Comparison of ENCODE assay signal across 8 mouse cellular contexts in genomic region chr16:78198642-78199121, GRCm38 (mm10).
DNase-seq lines count a peak whose midpoint lies in the region; ATAC-seq and TF ChIP-seq lines count a peak whose summit lies in the region.

No protein-coding gene starts in this region.

- H3K9ac ChIP-seq in intestine, embryonic 16.5 days (ENCODE audit: low read depth, low read length) = no peak overlapping the region
- no peak overlapping the region for H3K9ac ChIP-seq in midbrain, embryonic 15.5 days

- no peaks in the 10 kb centered on the region for H3K4me1 ChIP-seq in intestine, embryonic 16.5 days (ENCODE audit: control insufficient read depth, insufficient read depth, low read length)
- H3K4me1 ChIP-seq in limb, embryonic 10.5 days = no peaks in the 10 kb centered on the region
- H3K4me1 ChIP-seq in midbrain, embryonic 15.5 days = peaks cover 3% of the 10 kb centered on the region; the same call in 1 of the 2 replicates
- no peaks in the 10 kb centered on the region for H3K4me1 ChIP-seq in small intestine, adult 2 months (ENCODE audit: control insufficient read depth, insufficient read depth, insufficient read length, low read length)

- no peak overlapping the region for H3K4me3 ChIP-seq in intestine, embryonic 16.5 days (ENCODE audit: low read length)
- H3K4me3 ChIP-seq in limb, embryonic 10.5 days = no peak overlapping the region
- H3K4me3 ChIP-seq in midbrain, embryonic 15.5 days = no peak overlapping the region
- no peak overlapping the region for H3K4me3 ChIP-seq in small intestine, adult 2 months (ENCODE audit: low read depth, low read length)

- 9% methylated on average over 16 of the region's 16 CpGs for WGBS in intestine, embryonic 16.5 days
- 10% methylated on average over 16 of the region's 16 CpGs for WGBS in limb, embryonic 10.5 days
- WGBS in midbrain, embryonic 15.5 days = 8% methylated on average over 16 of the region's 16 CpGs
- 5% methylated on average over 16 of the region's 16 CpGs for WGBS in small intestine, adult 2 months

- no peak overlapping the region for H3K27ac ChIP-seq in intestine, embryonic 16.5 days (ENCODE audit: low read length)
- no peak overlapping the region for H3K27ac ChIP-seq in limb, embryonic 10.5 days
- H3K27ac ChIP-seq in midbrain, embryonic 15.5 days = no peak overlapping the region
- H3K27ac ChIP-seq in small intestine, adult 2 months (ENCODE audit: insufficient read depth, low read depth, low read length) = no peak overlapping the region

- peak; percentile 96 for TF ChIP-seq CTCF in small intestine, adult 2 months (IDR thresholded peaks at IDR 0.05; ENCODE audit: extremely low read depth, insufficient read length, insufficient replicate concordance, low read depth, low read length)

- peak; percentile 85 for ATAC-seq in activated CD4-positive, CD25-positive, alpha-beta regulatory T cell, adult 4 months
- ATAC-seq in intestine, embryonic 16.5 days = peak; percentile 21; the same call in 1 of the 2 replicates
- peak; percentile 37; the same call in 1 of the 2 replicates for ATAC-seq in midbrain, embryonic 15.5 days (replicated peaks)

- H3K4me2 ChIP-seq in intestine, embryonic 16.5 days (ENCODE audit: low read depth, low read length) = no peak overlapping the region
- no peak overlapping the region for H3K4me2 ChIP-seq in midbrain, embryonic 15.5 days

- TF ChIP-seq POLR2A in small intestine, adult 2 months (IDR thresholded peaks at IDR 0.05; ENCODE audit: low read depth, low read length) = no peak

- no peaks in the 10 kb centered on the region for H3K36me3 ChIP-seq in intestine, embryonic 16.5 days (ENCODE audit: control insufficient read depth, insufficient read depth, low read length)
- H3K36me3 ChIP-seq in limb, embryonic 10.5 days = no peaks in the 10 kb centered on the region
- H3K36me3 ChIP-seq in midbrain, embryonic 15.5 days (replicated peaks) = no peaks in the 10 kb centered on the region
- no peaks in the 10 kb centered on the region for H3K36me3 ChIP-seq in small intestine, adult 2 months (ENCODE audit: control insufficient read depth, insufficient read depth, low read length)

- H3K9me3 ChIP-seq in intestine, embryonic 16.5 days (ENCODE audit: control insufficient read depth, low read length) = no peaks in the 10 kb centered on the region
- H3K9me3 ChIP-seq in limb, embryonic 10.5 days (replicated peaks) = no peaks in the 10 kb centered on the region
- no peaks in the 10 kb centered on the region for H3K9me3 ChIP-seq in midbrain, embryonic 15.5 days

- no peaks in the 10 kb centered on the region for H3K27me3 ChIP-seq in intestine, embryonic 16.5 days (replicated peaks; ENCODE audit: control insufficient read depth, insufficient read depth, low read length)
- H3K27me3 ChIP-seq in limb, embryonic 10.5 days (ENCODE audit: low read depth, poor library complexity, severe bottlenecking) = no peaks in the 10 kb centered on the region
- no peaks in the 10 kb centered on the region for H3K27me3 ChIP-seq in midbrain, embryonic 15.5 days (replicated peaks)
- 0 out of 2 replicates have a peak, but pooled peaks cover 3% of the 10 kb centered on the region for H3K27me3 ChIP-seq in small intestine, adult 2 months (ENCODE audit: control insufficient read depth, insufficient read depth, low read length)

- peak; percentile 80 to 84 for DNase-seq in cerebellum, postnatal 4 days (ENCODE audit: low spot score in 2 of 2)
- peak; percentile 44 for DNase-seq in gastrocnemius, postnatal 25 days
- peak; percentile 83 for DNase-seq in limb, embryonic 10.5 days (ENCODE audit: low spot score)
- DNase-seq in MN1 (ENCODE audit: low spot score) = no peak

Comparison
In these comparisons a context has a peak if more than half of its experiments do, and no peak if none do; other contexts are left out.
1. ATAC-seq: peak in every context shown above with its lines; median percentile 85 in activated CD4-positive, CD25-positive, alpha-beta regulatory T cell, adult 4 months; 37 in midbrain, embryonic 15.5 days; 21 in intestine, embryonic 16.5 days.